Mouse (Mus musculus) heart, postnatal 14 days (tissue): ENCODE measurements around the gene Ppm1l. TPM values are rescaled to one million over a fixed set of nuclear protein-coding genes. Genes with fewer than 3 reads are reported as not detected.
"Not testable (repeated sequence)": the region's sequence is repeated elsewhere in the genome, so short reads cannot be mapped to it uniquely, and the experiment has no call there.

Source experiments
- DNase-seq, 2 experiments: peaks; one replicate each; pipeline ENCODE4 v3.0.0; 2021 to 2022
- intact Hi-C: fragments of 180-260 bp; cut with DNase I; formaldehyde crosslinking; loops from one replicate; pipeline ENCODE4 v1.15.1; 2025
- total RNA-seq, 2 experiments: library from RNA; stranded (reverse); gene quantifications; 2 replicates each; pipeline ENCODE4 v1.2.3; 2021

The Ppm1l gene
- total RNA-seq, 2 experiments from 2014 or later: 19.6 to 21.2 TPM

DNA sequence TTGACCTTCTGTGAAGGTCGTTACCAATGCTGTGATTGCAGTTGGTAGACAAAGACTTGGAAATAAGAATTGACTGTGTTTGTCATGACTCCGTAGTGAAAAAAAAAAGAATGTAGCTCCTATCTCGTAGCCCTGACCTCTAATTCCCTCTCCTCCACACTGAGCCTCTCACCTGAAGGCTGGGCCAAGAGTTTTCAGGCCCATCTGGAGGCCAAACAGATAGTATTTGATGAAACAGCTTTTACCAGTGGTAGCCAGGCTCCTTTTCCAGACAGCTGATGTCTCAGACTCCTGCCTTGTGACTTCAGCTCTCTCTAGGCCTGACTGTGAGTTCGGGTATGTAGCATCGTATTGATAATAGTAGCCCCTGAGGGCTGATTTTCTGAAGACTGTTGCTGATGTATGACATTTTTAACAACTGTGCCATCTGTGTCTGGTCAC is 45.7 kb downstream of the Ppm1l start:
- DNase-seq: no peak
- intact Hi-C loops: no loop called here

DNA sequence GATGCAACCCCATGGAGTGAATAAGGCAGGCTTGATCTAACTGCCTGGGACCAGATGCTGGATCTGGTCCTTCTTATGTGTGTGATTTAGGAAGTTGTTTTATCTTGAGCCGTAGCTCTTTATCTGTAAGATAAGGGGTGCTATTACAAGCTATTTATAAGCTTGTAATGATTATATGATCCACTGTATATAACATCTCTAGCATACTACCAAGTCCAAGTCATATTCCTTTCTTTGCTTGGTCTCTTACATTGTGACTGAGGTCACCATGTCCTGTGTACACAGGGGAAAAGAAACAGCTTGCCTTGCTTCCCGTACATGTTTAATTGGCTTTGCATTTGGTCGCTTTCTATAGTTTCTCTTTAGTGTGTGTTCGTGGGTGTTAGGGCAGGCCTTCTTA is 46.2 kb downstream of the Ppm1l start:
- no peak for DNase-seq
- intact Hi-C loops: no loop called here

DNA sequence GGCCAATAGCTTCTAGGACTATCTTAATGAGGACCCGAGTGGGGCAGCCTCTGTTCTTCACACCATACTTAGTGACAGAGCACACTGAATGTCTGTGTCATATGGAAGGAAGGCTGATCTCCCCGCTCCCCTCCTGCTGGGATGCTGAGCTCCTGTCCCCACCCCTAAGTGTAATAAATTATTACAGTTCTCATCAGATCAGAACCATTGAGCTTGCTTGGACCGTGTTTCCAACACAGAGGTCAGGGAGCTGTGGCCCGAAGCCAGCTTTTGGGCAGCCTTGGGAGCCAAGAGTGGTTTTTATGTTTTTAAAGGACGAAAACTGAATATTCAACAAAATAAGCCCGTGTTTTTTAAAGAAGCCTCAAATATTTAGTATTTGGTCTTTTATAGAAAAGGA is 47.5 kb downstream of the Ppm1l start:
- intact Hi-C loops: no loop called here
- DNase-seq: no peak

DNA sequence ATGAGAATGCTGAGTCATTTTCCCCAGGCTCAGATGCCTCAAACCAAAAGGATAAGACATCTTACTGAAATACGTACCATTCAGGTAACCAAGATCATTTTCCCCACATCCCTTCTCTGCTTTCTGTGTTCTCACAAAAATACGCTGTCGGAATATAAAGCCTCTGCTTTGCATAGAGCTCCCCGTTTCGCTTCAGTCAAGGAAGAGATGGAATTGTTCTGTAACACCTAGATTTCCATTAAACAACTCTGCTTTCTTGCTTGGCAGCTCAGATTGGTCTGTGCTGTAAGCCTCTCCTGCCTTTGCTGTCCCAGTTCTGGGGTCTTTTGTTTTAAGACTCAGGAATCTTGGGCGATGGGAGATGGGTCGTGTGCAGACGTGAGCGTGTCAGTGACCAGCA is 51.3 kb downstream of the Ppm1l start:
- intact Hi-C loops: no loop called here
- DNase-seq: no peak

DNA sequence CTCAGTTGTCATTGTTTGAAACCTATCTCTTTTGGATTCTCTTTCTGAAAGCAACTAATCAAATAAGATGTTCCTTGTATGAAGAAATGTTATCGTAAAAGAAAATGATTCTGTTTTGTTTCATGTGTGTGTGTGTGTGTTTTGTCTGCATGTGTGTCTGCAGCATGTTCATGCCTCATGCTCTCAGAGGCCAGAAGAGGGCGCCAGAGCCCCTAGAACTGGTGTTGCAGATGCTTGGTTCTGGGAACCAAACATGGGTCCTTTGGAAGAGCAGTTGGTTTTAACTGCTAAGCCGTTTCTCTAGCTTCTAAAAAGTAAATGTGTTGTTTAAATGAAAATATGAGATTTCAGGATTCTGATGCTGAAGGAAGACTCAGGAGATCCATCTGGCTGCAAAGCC is 56.1 kb downstream of the Ppm1l start:
- DNase-seq: no peak
- intact Hi-C loops: no loop called here

DNA sequence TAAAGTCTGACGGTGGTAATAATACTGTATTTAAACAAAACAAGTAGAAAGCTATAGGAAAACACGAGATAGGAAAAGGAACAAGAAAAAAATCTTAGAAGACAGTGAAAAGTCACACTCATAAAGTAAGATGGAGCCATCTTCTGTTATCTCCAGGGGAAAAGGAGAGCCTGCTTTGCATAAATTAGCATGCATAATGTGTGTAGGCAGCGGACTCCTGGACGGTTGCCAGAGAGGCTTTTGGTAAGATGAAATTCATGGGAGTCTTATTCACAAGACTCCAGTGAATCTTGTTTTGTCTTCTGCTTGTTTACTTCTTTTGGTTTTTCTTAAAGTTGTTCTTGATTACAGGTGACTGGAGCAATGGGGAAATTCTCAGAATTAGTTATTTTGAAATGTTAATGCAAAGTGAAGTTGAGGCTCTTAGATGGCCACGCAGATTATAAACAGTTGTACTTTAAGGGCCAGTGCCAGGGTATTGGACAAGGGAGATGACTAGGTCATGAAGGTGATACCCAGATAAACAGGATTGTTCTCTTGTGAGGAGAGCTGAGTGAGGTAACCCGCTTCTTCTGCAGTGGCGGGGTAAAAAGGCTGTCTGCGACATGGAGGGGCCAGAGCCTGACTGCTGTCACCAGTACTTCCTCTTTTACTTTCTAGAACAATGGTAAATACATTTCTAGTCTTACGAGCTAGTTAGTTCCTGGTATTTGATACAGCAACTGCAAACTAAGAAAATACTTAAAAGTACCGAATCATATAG is 57.1 kb downstream of the Ppm1l start:
- intact Hi-C loops: no loop called here
- no peak for DNase-seq

DNA sequence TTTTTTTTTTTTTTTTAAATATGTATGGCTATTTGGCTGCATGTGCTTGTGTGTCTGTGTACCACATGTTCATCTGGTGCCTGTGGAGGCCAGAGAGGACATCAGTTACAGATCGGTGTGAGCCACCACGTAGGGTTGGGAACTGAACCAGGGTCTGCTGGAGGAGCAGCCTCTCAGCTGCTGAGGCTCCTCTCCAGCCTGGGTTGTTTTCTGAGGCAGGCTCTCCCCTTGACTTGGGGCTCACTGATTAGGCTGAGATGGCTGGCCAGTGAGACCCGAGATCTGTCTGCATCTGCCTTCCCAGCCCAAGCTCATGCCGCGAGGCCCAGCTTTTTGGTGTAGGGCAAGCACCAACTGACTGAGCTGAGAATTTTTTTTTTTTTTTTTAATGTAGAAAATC is 57.9 kb downstream of the Ppm1l start:
- DNase-seq: no peak
- intact Hi-C loops: no loop called here

DNA sequence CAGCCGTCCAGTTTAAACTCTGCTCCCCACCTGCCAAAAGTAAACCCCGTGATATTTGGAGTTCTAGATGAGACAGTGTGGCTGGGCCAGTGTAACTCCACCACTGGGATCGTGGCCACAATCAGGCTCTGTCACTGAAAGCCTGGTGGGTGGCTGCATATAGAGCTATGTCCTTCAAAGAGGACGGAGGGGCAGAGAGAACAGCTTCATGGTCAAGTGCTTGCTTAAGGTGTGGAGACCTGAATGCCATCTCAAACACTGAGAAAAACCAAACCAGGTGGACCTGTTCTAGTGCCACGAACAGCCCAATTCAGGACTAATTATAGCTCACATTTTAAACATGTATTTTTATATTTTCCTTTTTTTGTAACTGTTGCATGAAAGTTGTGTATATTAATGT is 58.3 kb downstream of the Ppm1l start:
- intact Hi-C loops: no loop called here
- no peak for DNase-seq

DNA sequence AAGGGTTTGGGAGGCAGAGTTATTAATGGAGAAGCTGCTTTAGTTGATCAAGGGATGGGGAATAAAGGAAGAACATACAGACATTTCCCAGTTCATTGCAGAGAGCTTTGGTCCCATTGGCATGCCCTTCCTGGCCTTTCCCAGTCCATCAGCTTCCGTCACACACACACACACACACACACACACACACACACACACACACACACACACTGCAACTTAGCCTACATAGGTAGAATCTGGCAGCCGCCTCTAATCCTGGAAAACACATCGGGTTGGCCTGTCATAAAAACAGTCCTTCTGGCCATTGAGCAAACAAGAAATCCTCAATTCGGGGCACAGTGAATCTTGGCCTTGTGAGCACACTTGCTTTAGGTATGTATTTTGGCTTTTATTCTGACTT is 64.6 kb downstream of the Ppm1l start:
- intact Hi-C loops: no loop called here
- DNase-seq: no peak

DNA sequence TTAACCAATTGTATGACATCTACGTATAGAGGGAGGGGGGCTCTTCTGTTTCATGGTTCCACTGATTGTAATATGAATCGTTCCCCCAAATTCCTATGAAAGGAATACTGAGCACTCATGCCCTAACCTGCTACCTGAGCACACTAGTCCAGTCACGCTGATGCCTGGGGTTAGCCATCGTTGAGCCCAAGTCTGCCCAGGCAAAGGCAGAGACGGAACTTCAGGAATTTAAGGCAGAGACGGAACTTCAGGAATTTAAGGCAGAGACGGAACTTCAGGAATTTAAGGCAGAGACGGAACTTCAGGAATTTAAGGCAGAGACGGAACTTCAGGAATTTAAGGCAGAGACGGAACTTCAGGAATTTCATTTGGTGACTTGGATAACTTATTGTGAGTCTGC is 75.2 kb downstream of the Ppm1l start:
- DNase-seq, intact Hi-C loops: not testable (repeated sequence)

DNA sequence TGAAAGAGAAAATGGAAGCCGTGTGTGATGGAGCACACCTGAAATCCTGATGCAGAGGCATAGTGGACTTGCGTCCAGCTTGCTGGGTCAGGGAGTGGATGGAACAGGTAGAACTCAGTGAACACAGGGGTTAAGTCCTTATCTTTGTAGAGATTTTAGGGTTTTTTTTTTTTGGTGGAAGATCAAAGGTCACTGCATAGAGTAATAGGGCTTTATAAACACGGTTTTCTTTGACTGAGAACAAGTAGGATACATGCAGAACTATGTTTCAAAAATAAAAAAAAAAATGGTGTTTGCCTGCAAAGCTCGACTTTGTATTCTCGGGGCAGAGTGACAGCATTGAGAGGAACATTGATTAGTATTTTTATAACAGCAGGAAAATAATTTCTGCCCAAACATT is 75.6 kb downstream of the Ppm1l start:
- intact Hi-C loops: no loop called here
- DNase-seq: no peak

DNA sequence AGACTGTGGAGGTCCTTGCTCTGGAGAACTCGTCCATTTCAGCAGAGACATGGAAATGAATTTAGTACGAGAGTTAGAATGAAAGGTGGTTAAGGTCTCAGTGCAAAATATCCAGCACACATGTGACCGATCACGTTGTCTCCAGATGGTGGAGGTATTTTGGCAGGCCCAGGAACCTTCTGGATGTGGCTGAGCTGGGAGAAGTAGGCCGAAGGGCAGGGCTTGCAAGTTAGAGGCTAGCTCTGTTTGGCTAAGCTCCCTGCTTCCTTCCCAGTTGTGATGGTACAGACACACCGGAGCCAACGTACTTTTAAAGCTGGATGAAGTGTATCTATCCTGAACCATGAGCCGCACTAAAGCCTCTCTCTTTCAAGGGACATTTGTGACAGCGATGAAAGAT is 76.4 kb downstream of the Ppm1l start:
- intact Hi-C loops: no loop called here

DNA sequence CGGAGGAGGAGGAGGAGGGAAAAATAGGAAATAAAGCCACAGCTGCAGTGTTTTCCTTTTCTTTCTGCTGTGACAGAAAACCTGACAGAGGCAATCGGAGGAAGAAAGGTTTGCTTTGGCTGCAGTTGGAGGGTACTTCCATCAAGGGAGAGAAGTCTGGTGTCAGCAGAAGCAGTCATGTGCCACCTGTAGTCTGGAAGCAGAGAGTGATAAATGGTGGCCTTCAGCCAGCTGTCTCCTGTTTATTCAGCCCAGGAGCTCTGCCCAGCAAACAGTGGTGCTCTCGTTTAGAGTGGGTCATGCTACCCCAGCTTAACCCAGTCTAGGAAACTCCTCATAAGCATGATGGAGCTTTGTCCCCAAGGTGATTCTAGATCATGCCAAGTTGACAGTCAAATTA is 77.3 kb downstream of the Ppm1l start:
- peak in 1 of 2 experiments; percentile 13 for DNase-seq
- intact Hi-C loops: no loop called here

More for the DNA sequence above, 76.4 kb downstream of the Ppm1l start:
- DNase-seq: no peak

DNA sequence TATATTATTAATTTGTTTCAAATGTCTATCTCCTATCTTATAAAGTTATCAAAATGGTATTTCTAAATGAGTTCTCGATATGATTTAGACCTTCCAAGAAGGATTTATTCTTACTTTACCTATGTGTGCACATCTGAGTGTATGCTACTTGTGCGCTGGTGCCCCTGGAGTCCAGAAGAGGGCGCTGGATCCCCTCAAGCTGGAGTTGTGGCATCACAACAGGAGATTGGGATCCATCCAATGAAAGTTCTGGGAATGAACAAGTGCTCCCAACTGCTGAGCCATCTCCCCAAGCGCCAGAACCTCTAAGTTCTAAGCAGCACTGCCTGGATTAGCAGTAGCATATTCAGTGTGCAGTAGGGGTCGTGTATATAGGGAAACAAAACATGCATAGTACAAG is 78.4 kb downstream of the Ppm1l start:
- intact Hi-C loops: no loop called here
- no peak for DNase-seq

DNA sequence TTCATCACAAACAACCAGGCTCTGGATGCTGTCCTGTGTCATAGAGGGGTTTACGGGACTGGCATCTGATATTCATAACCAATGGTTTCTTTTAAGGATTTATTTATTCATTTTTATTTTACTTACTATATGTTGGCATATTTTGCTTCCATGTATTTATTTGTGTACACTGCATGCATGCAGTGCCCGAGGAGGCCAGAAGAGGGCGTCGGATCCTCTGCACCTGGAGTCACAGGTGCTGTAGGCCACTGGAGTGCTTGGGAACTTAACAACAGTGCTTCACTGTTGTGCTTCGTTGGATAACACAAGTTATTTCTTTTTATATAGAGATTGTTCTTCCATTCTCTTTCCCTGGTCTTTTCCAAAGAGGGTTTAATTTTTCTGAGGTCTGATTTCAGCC is 81.1 kb downstream of the Ppm1l start:
- intact Hi-C loops: no loop called here
- no peak for DNase-seq

DNA sequence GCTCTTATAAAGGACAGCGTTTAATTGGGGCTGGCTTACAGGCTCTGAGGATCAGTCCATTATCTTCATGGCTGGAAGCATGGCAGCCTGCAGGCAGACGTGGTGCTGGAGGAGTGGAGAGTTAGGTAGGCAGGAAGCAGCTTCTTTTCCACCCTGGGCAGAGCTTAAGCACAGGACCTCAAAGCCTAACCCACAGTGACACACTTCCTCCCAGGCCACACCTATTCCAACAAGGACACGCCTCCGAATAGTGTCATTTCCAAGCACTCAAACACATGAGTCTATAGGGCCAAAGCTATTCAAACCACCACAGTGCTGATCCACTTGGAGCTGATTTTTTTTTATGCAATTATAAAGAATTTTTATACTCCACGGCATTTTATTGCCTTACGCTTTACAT is 82.7 kb downstream of the Ppm1l start:
- intact Hi-C loops: no loop called here
- no peak for DNase-seq

DNA sequence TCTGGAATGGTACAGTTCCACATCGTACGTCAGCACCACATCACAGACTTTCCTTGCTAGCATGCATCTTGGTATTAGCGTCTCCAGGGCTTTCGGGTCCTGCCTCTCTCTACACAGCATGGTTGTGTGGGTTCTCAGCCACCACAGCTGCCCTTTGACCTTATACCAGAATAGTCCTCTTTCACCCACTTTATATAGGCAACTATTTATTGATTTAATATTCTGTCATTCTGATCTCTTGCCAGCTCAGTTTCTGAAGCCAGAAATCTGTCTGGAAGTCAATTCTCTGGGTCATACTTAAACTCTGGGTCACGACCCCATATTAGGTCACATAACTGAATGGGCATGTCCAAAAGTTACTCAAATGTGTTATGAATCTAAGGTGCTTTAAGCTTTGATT is 86.5 kb downstream of the Ppm1l start:
- intact Hi-C loops: no loop called here

DNA sequence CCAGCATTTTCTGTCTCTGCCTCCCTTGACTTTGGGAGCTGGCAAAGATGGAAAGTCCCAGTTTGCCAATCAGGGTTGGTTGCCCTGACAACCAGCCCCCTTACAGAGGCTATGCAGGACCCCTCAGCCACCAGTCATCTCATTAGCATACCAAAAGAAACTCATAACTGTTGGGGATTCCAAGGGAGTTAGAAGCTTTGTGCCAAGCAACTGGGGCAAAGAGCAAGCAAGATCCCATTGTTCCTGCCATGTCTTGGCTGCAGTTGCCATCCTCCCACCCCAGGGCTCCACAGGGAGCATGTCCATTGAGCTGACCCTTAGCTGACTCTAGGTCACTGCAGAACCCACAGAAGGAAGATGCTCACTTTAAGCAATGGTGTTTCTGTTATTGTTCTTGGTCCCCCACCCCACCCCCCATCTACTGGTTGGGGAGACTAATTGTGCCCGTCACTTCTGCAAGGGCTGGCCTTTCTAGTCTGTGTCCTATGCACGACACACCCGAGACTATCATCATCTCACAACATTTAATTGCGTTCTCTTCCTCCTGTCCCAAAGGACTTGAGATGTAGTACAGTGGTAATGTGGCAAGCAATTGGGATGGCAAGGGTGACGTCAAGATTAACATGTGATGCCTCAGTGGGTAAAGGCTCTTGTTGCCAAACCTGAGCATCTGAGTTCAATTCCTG is 89.7 kb downstream of the Ppm1l start:
- no peak for DNase-seq
- intact Hi-C loops: no loop called here

More for the DNA sequence above, 86.5 kb downstream of the Ppm1l start:
- DNase-seq: no peak

DNA sequence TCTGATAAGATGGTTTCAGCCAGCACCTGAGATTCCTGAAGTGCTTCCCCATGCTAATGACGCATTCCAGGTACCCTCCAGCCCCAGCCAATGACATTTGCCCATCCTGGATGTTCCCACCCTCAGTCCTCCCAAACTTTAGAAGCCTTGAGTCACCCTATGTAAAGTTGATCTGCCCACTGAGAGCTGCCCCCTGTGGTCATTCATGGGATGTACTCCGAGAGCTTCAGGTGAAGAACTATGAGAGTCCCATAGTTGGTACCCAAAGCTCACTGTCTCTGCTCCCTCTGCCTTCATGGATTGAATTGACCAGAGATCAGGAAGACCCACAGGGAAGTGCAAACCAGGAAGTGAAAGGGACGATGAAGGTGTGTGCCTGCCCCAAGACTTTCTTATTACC is 91.4 kb downstream of the Ppm1l start:
- intact Hi-C loops: no loop called here
- DNase-seq: no peak

DNA sequence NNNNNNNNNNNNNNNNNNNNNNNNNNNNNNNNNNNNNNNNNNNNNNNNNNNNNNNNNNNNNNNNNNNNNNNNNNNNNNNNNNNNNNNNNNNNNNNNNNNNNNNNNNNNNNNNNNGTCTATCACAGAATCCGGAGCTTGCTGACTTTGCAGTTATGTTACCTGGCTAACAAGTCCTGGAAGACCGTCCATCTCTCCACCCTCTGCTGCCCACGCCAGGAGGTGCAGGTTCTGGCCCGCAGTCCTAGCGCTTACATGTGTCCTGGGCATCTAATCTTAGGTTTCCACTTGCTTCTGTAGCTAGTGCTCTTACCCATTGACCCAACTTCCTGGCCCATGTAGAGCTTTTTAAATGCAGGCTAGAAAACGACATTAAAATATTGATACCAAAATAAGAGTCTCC is 99.5 kb downstream of the Ppm1l start:
- intact Hi-C loops: no loop called here
- no peak for DNase-seq

DNA sequence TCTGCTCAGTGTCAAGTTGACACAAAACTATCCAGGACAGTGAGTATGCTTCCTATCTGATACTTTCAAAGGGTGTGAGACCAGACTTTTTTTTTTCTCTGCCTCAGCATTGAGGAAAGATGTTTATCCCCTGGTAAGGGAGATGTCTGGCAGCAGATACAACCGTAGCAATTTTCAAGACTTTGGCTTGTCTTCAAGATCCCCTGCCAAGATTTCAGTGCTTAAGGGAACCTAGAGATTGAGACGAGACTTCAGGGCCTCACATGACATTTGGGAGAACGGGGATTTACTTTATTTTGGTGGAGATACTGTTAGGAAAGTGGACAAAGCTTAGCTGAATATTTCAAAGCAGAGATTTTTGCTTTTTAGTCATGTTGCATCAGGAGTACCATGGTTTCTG is 106.1 kb downstream of the Ppm1l start:
- DNase-seq: no peak
- intact Hi-C loops: no loop called here

DNA sequence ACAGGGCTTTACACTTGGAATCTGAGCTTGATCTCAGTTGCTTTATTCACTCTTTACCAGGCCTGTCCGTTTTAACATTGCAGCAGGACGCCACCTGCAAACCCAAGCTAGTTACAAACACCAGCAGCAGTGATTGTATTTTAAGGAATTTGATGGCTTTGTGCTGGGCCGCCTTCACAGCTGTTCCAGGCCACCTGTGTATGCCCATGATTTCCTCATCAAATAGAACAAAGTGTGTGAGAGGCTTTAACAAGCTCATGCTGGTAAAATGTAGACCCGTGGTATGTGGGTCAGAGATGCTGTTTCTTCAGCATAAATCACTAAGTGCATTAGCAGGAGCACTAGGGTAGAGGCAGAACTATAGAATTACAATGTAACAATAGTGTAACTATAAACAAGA is 106.7 kb downstream of the Ppm1l start:
- intact Hi-C loops: no loop called here
- DNase-seq: no peak
